Mouse (Mus musculus) megakaryocyte, embryonic 14.5 days (primary cell): ENCODE data around the gene Nmur2. TPM values are rescaled to one million over a fixed set of nuclear protein-coding genes. Genes with fewer than 3 reads are reported as not detected.

Source experiments
- H3K27me3 ChIP-seq: replicated peaks from 2 replicates; pipeline ENCODE3; 2012; ENCODE audit warnings: inconsistent platforms
- H3K36me3 ChIP-seq: replicated peaks from 2 replicates; pipeline ENCODE3; 2012; ENCODE audit warnings: low read length, inconsistent platforms, mixed read lengths
- H3K4me1 ChIP-seq: 2 replicates; pipeline ENCODE4 v1.6.1; 2012; ENCODE audit warnings: inconsistent platforms
- H3K4me3 ChIP-seq: replicated peaks from 2 replicates; pipeline ENCODE3; 2012; ENCODE audit warnings: moderate library complexity, mild to moderate bottlenecking, inconsistent platforms
- H3K9me3 ChIP-seq: 2 replicates; pipeline ENCODE4 v1.6.1; 2012; ENCODE audit warnings: inconsistent platforms
- FLI1 ChIP-seq: IDR thresholded peaks from 2 replicates; pipeline ENCODE4 v1.6.1; 2012; ENCODE audit warnings: low read length, inconsistent platforms, mixed read lengths
- GATA1 ChIP-seq: IDR thresholded peaks from 3 replicates; pipeline ENCODE4 v1.6.1; 2012; ENCODE audit warnings: mixed read lengths, low read length, inconsistent platforms, borderline replicate concordance
- polyA plus RNA-seq: library from polyadenylated mRNA; stranded (reverse); fragments of >175 nt; gene quantifications from 2 replicates; pipeline ENCODE4 v1.2.3, GENCODE M21; 2012; ENCODE audit warnings: low replicate concordance; ENCODE audit not compliant: insufficient read depth

The Nmur2 gene
- not detected in 2 replicates for polyA plus RNA-seq

DNA sequence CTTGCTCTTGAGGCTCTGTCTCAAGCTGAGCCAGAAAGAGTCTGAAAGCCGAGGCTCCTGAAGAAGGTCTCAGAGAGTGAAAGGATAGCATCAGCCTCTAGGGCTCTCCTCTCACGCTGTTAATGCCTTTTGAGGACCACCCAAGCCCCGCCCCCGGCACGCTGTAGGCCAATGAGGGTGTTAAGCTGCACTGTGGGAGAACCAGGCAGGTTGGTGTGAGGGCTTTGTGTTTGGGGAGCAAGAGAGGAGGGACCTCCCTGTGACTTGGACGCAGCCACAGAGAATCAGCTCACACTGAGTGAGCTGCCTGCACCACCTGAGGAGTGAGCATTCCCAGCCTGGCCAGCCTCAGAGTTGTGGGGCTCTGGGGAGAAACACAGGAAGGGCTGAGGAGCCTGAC is at the start of gene Nmur2:
Gene Nmur2, minus strand, starts transcription at position 94 of the 400 bp plus-strand sequence.
- TF ChIP-seq FLI1, result no peak
- TF ChIP-seq GATA1, result no peak
- Histone ChIP-seq H3K36me3 (no peaks in the 10 kb centered on the region), H3K27me3 (no peaks in the 10 kb centered on the region), H3K4me1 (no peaks in the 10 kb centered on the region), H3K9me3 (peaks cover 16% of the 10 kb centered on the region; the same call in 1 of the 2 replicates), H3K4me3 (no peak within 1 kb of the TSS)

DNA sequence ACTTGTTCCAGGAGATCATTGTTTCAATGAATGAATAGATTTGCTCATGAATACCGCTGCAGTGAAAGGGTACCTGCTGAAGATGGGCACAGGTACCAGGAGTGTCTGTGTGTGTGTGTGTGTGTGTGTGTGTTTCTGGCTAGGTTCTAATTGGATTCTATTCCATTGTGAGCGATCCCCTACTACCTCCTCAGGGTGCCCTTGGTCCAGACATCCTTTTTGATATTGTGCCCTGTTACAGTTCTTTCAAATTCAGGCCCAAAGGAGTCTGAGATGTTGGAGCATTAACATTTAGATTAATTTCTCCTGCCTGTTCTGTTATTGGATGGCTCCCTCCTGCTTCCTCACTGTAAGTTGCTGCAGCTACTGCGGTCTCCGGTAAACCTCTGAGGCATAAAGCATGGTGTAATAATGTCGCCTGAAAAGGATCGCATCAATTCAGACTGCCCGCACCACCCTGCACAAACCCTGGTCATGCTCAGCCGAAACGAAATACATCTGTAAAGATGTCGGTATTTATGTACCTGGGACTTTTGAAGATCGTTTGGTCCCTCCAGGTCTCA is 48.4 kb upstream of the Nmur2 start:
- Histone ChIP-seq H3K4me3 (no peak overlapping the region), H3K9me3 (no peaks in the 10 kb centered on the region), H3K4me1 (no peaks in the 10 kb centered on the region), H3K36me3 (no peaks in the 10 kb centered on the region), H3K27me3 (no peaks in the 10 kb centered on the region)
- no peak for TF ChIP-seq GATA1
- TF ChIP-seq FLI1, result no peak

DNA sequence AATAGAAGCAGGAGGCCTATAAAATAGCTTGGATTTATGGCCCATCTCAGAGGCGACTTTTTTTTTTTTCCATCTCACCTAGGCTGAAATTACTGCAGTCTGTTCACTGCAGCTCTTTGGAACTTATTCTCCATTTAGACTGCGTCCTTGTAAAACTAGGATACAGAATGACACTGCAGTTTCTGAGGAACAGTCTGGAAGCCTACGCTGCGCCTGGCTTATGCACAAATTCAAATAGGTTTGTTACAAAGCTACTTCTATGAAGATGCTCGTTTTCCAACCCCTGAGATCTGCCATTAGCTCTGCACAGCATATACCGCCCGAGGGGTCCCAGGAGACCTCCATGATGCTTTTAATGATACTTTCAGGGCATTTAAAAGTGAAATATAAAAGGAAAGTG is 31.3 kb upstream of the Nmur2 start:
- Histone ChIP-seq H3K36me3 (no peaks in the 10 kb centered on the region), H3K27me3 (no peaks in the 10 kb centered on the region), H3K4me1 (no peaks in the 10 kb centered on the region), H3K4me3 (no peak overlapping the region), H3K9me3 (no peaks in the 10 kb centered on the region)
- TF ChIP-seq FLI1 (no peak), GATA1 (no peak)

DNA sequence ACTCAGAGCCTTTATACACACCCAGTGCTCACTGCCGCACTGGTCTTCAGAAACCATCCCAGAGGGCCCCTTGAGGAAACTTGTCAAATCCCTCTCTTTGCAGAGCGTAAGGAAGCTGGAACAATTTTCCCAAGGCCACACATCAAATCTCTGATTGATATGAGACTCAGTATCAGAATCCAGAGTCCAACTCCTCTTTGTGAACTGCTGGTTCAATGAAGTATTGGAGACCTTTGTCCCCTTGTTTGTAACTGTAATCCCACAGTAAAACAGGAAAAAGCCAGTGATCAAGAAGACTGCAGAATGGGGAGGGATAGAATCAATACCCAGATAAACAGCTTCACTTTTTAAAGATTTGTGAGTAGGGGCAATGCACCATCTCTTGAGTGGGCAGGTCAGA is 28.8 kb upstream of the Nmur2 start:
- Histone ChIP-seq H3K9me3 (no peaks in the 10 kb centered on the region), H3K4me3 (no peak overlapping the region), H3K4me1 (peaks cover 3% of the 10 kb centered on the region), H3K36me3 (no peaks in the 10 kb centered on the region), H3K27me3 (no peaks in the 10 kb centered on the region)
- TF ChIP-seq FLI1 (no peak), GATA1 (no peak)

DNA sequence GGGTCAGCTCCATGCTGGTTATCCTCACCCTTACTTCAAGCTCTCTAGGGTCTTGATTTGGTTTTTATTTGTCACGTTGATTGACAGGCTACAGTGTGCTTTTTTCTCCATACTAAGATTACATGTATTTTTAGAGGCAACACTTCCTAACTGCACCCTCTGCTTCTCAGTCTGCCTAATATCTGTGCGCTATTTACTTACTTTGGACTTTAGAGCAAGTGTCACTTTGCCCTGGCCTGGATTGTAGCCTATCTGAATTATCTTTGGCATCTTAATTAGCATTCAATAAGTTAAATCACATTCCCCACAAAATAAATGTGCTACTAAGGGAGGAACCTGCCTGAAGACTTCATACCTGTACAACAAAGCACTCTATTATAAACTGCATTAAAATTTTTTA is 24.3 kb upstream of the Nmur2 start:
- Histone ChIP-seq H3K4me3 (no peak overlapping the region), H3K9me3 (no peaks in the 10 kb centered on the region), H3K36me3 (no peaks in the 10 kb centered on the region), H3K4me1 (peaks cover 6% of the 10 kb centered on the region), H3K27me3 (no peaks in the 10 kb centered on the region)
- TF ChIP-seq FLI1, result no peak
- TF ChIP-seq GATA1, result no peak

DNA sequence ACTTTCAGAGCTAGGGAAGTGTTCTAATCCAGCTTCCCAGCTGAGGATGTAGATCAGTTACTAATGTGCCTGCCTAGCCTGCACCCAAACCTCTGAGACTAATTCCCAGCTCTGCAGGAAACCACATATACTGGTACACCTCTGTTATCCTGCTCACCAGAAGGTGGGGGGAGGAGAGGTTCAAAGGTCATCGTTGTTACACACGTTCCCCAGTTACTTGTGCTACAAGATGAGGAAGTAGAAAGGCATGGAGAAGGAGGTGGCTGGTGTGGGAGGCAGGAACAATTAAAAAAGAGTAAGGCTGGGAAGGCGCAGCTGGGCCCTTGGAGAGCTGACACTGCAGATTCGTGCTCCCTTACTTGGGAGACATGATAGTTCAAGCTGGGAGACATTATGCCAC is 23.8 kb upstream of the Nmur2 start:
- Histone ChIP-seq H3K4me3 (no peak overlapping the region), H3K4me1 (peaks cover 6% of the 10 kb centered on the region), H3K27me3 (no peaks in the 10 kb centered on the region), H3K36me3 (no peaks in the 10 kb centered on the region), H3K9me3 (no peaks in the 10 kb centered on the region)
- no peak for TF ChIP-seq FLI1

DNA sequence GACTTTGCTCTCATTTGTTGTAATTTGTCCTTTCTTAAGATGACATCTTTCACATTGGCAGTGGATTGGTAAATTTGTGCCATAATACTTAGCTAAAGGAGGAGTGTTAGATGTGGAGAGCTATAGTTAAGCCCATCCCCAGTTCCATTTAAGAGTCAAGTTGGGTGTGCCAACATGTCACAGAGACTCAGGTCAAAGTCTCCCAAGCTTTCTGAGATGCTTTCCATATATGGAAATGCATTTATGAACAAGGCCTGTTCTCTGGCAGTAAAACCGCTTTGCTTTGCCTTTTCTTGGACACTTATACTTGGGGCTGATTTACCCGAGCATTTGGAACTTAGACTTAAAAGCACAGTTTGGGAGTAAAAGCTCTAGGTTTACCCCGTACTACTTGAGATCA is 18.4 kb upstream of the Nmur2 start:
- no peaks in the 10 kb centered on the region for H3K27me3 ChIP-seq
- H3K4me1 ChIP-seq, result no peaks in the 10 kb centered on the region; the same call in 1 of the 2 replicates
- H3K36me3 ChIP-seq, result no peaks in the 10 kb centered on the region
- no peak overlapping the region for H3K4me3 ChIP-seq
- TF ChIP-seq FLI1, result no peak
- no peak for TF ChIP-seq GATA1
- H3K9me3 ChIP-seq, result no peaks in the 10 kb centered on the region

DNA sequence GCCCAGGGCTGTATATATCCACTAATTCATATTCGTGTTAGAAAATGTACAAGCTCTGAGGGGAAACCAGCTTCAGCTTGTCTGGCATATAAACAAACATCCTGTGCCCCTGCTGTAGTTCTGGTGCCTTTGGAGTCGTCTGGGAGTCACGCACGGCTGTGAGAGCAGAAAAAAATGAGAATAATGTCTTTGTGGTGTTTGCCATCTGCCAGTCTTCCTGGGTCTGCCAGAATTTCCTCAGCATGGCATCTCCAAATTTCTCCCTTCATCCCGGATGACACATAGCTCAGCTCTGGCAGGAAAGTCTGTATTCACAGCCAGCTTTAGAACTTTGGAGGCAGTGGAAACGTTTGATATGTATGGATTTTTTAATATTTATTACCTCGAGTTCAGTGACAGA is 13.6 kb upstream of the Nmur2 start:
- no peaks in the 10 kb centered on the region for H3K27me3 ChIP-seq
- H3K4me3 ChIP-seq, result no peak overlapping the region
- no peaks in the 10 kb centered on the region for H3K36me3 ChIP-seq
- no peaks in the 10 kb centered on the region for H3K9me3 ChIP-seq
- TF ChIP-seq GATA1 (no peak), FLI1 (no peak)
- H3K4me1 ChIP-seq, result no peaks in the 10 kb centered on the region

DNA sequence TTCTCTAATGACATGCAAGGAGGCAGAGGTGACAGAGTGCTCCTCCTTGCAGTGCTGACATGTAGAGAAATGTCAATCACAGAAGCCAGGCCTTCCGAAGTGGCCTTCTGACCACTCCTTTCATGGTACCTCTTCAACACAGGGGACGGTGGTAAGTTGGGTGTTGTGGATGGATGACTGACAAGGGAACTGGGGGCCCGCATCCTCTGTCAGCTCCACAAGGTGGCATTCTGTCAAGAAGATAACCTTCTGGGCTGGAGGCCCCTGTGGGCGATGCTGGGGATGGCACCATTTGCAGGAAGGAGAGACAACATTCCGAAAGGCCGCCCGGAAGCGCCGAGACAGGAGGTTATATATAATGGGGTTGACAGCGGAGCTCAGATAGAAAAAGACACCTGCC is 14.0 kb downstream of the Nmur2 start:
- Histone ChIP-seq H3K9me3 (no peaks in the 10 kb centered on the region), H3K27me3 (no peaks in the 10 kb centered on the region), H3K36me3 (no peaks in the 10 kb centered on the region), H3K4me3 (no peak overlapping the region), H3K4me1 (no peaks in the 10 kb centered on the region)
- TF ChIP-seq FLI1 (no peak), GATA1 (no peak)

DNA sequence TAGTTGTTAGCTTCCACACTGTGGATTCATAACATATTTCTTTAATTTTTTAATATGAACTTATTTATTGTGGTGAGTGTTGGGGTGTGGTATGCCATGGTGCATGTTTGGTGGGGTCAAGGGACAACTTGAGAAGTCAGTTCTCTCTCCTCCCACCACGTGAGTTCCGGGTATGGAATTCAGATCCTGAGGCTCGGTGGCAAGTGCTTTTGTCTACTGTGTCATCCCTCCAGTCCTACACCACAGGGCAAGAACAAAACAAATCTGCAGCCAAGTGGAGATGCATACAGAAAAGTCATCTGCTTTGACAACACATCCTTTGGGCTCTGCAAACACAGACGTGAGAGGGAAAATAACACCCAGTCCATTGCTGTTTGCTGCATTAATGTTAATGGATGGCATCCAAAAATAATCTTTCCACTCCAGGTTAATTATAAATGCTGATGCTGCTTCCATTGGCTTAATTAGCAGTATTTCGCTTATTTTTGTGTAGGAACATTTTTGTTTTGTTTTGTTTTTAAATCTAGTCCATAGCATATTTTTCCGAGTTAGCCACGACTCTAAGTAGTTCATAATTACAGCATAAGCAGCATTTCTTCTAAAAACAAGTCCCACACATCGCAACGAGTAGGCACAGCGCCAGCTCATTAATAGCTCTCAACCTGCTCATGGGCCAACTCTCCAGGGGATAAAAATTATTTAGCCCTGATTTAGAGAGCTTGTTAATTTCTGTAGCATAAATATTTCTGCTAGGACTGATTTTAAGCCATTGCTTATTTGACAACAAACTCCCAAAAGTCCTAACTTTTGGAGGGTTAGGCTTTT is 14.9 kb downstream of the Nmur2 start:
- Histone ChIP-seq H3K27me3 (no peaks in the 10 kb centered on the region), H3K36me3 (no peaks in the 10 kb centered on the region), H3K4me3 (no peak overlapping the region), H3K4me1 (no peaks in the 10 kb centered on the region), H3K9me3 (no peaks in the 10 kb centered on the region)
- TF ChIP-seq FLI1 (no peak), GATA1 (no peak)
